Mouse (Mus musculus): ENCODE measurements at regions not wholly inside any gene's neighbourhood (a gene's known extent, or its start where the extent isn't known, plus 50 kb on each side); places are given as distances from the start of the nearest gene placed in this dataset.
"Not testable (repeated sequence)": the region's sequence is repeated elsewhere in the genome, so short reads cannot be mapped to it uniquely, and the experiment has no call there.

GRCm38 (mm10) chr13:74563483-74564330 lies 69.9 kb upstream of the Zfp825 start:
- peak overlapping the region; percentile 79; the same call in 1 of the 2 replicates for H3K27ac ChIP-seq (ENCODE audit: low read depth, low read length)
- ATAC-seq (ENCODE audit: low FRiP score, low TSS enrichment) = peak; percentile 99
- not testable (repeated sequence) for H3K36me3 ChIP-seq (ENCODE audit: control insufficient read depth, insufficient read depth, low read length); H3K27me3 ChIP-seq (ENCODE audit: control insufficient read depth, insufficient read depth, low read length); H3K9me3 ChIP-seq (ENCODE audit: control insufficient read depth, low read length); H3K4me1 ChIP-seq (ENCODE audit: control insufficient read depth, insufficient read depth, low read length)
- H3K4me2 ChIP-seq (replicated peaks; ENCODE audit: low read depth, low read length) = peak overlapping the region; percentile 49
- WGBS = 2% methylated on average over 27 of the region's 27 CpGs
- H3K4me3 ChIP-seq (ENCODE audit: low read length) = peak overlapping the region; percentile 54
- peak overlapping the region; percentile 51; the same call in 1 of the 2 replicates for H3K9ac ChIP-seq (ENCODE audit: low read depth, low read length)

- peak overlapping the region; percentile 49 for H3K4me2 ChIP-seq (replicated peaks; ENCODE audit: low read depth, low read length)
- H3K9me3 ChIP-seq (ENCODE audit: control insufficient read depth, low read length); H3K4me1 ChIP-seq (ENCODE audit: control insufficient read depth, insufficient read depth, low read length); H3K27me3 ChIP-seq (ENCODE audit: control insufficient read depth, insufficient read depth, low read length); ATAC-seq (ENCODE audit: low FRiP score, low TSS enrichment); H3K36me3 ChIP-seq (ENCODE audit: control insufficient read depth, insufficient read depth, low read length): not testable (repeated sequence)
- peak overlapping the region; percentile 79; the same call in 1 of the 2 replicates for H3K27ac ChIP-seq (ENCODE audit: low read depth, low read length)
- 8% methylated on average over 2 of the region's 2 CpGs for WGBS
- peak overlapping the region; percentile 54 for H3K4me3 ChIP-seq (ENCODE audit: low read length)
- peak overlapping the region; percentile 51; the same call in 1 of the 2 replicates for H3K9ac ChIP-seq (ENCODE audit: low read depth, low read length)
Measured at GRCm38 (mm10) chr13:74564331-74564727, 70.5 kb upstream of the Zfp825 start.

DNA sequence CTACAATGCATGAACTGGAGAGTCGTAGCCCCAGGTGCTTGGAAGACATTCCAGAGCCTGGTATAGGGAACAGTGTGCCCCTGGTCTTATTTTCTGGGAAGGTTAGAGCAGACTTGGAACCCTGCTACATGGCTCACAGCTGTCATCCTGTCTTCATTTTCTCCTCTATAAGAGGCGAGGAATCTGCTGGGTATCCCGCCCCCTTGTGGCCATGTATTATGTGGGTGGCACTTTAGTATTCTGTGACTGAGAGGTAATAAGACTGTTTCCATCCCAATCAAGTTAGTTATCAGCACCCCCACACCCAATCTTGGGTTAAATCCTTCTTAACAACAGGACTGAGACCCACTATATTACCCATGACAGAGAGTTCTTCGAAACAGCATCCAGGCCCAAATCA lies 69.4 kb upstream of the Erap1 start:
- not testable (repeated sequence) for H3K27me3 ChIP-seq (ENCODE audit: control insufficient read depth, insufficient read depth, low read length); ATAC-seq (ENCODE audit: low FRiP score, low TSS enrichment); H3K4me1 ChIP-seq (ENCODE audit: control insufficient read depth, insufficient read depth, low read length); H3K4me2 ChIP-seq (replicated peaks; ENCODE audit: low read depth, low read length); H3K36me3 ChIP-seq (ENCODE audit: control insufficient read depth, insufficient read depth, low read length); H3K4me3 ChIP-seq (ENCODE audit: low read length); H3K27ac ChIP-seq (ENCODE audit: low read depth, low read length); H3K9me3 ChIP-seq (ENCODE audit: control insufficient read depth, low read length); H3K9ac ChIP-seq (ENCODE audit: low read depth, low read length)
- WGBS = 61% methylated on average over 4 of the region's 4 CpGs
